Comparison of ENCODE assay signal across 9 mouse cellular contexts in genomic region chr3:75942303-75943060, GRCm38 (mm10). TPM values are rescaled to one million over a fixed set of nuclear protein-coding genes. Genes with fewer than 3 reads are reported as not detected.
DNase-seq lines count a peak whose midpoint lies in the region; ATAC-seq and TF ChIP-seq lines count a peak whose summit lies in the region.
"Had no signal": no experiment of that assay in that cellular context is flagged by ENCODE, and none has a peak within 500 bp of the region (broad histone marks: within the 10 kb centered on the region; RNA-seq: fewer than 3 reads in every experiment).

No protein-coding gene starts in this region.

- no peaks in the 10 kb centered on the region for H3K4me1 ChIP-seq in hindbrain, embryonic 16.5 days (ENCODE audit: control insufficient read depth, insufficient read depth, low read depth, low read length)
- H3K4me1 ChIP-seq in hindbrain, embryonic 14.5 days (replicated peaks; ENCODE audit: control insufficient read depth, insufficient read depth, low read length) = 0 out of 2 replicates have a peak, but pooled peaks cover 12% of the 10 kb centered on the region
- peaks cover 12% of the 10 kb centered on the region for H3K4me1 ChIP-seq in embryonic facial prominence, embryonic 10.5 days
- peaks cover 13% of the 10 kb centered on the region for H3K4me1 ChIP-seq in limb, embryonic 13.5 days

- POLR2A ChIA-PET in Patski (lab: Charles Lee) = no interaction called here

- no peaks in the 10 kb centered on the region for H3K9me3 ChIP-seq in hindbrain, embryonic 16.5 days (ENCODE audit: control insufficient read depth, low read length)
- H3K9me3 ChIP-seq in hindbrain, embryonic 14.5 days (ENCODE audit: control insufficient read depth, low read length) = no peaks in the 10 kb centered on the region
- H3K9me3 ChIP-seq in embryonic facial prominence, embryonic 10.5 days = 0 out of 2 replicates have a peak, but pooled peaks cover 6% of the 10 kb centered on the region
- no peaks in the 10 kb centered on the region for H3K9me3 ChIP-seq in limb, embryonic 13.5 days
- H3K9me3 ChIP-seq: hindbrain, embryonic 15.5 days had no signal

- no peaks in the 10 kb centered on the region for H3K36me3 ChIP-seq in hindbrain, embryonic 16.5 days (ENCODE audit: control insufficient read depth, insufficient read depth, low read length)
- no peaks in the 10 kb centered on the region for H3K36me3 ChIP-seq in hindbrain, embryonic 14.5 days (replicated peaks; ENCODE audit: control insufficient read depth, insufficient read depth)
- peaks cover 28% of the 10 kb centered on the region for H3K36me3 ChIP-seq in embryonic facial prominence, embryonic 10.5 days (replicated peaks)
- peaks cover 8% of the 10 kb centered on the region for H3K36me3 ChIP-seq in limb, embryonic 13.5 days
- H3K36me3 ChIP-seq: hindbrain, embryonic 15.5 days had no signal

- H3K4me3 ChIP-seq in hindbrain, embryonic 16.5 days (ENCODE audit: low read length) = no peak overlapping the region
- no peak overlapping the region for H3K4me3 ChIP-seq in hindbrain, embryonic 14.5 days (replicated peaks; ENCODE audit: low read length)
- no peak overlapping the region for H3K4me3 ChIP-seq in embryonic facial prominence, embryonic 10.5 days
- H3K4me3 ChIP-seq in limb, embryonic 13.5 days = no peak overlapping the region
- H3K4me3 ChIP-seq: hindbrain, embryonic 15.5 days had no signal

- H3K27me3 ChIP-seq in hindbrain, embryonic 16.5 days (replicated peaks; ENCODE audit: control insufficient read depth, insufficient read depth, low read length) = no peaks in the 10 kb centered on the region
- H3K27me3 ChIP-seq in hindbrain, embryonic 14.5 days (ENCODE audit: control insufficient read depth, insufficient read depth, low read length) = no peaks in the 10 kb centered on the region
- no peaks in the 10 kb centered on the region for H3K27me3 ChIP-seq in Patski
- H3K27me3 ChIP-seq in embryonic facial prominence, embryonic 10.5 days (replicated peaks; ENCODE audit: low read depth, poor library complexity, severe bottlenecking) = no peaks in the 10 kb centered on the region
- H3K27me3 ChIP-seq in limb, embryonic 13.5 days = no peaks in the 10 kb centered on the region
- H3K27me3 ChIP-seq: hindbrain, embryonic 15.5 days had no signal

- no peak for DNase-seq in hindbrain, embryonic 14.5 days (ENCODE audit: low spot score)
- DNase-seq in Patski (ENCODE audit: low read depth, low spot score) = no peak
- DNase-seq in embryonic facial prominence, embryonic 10.5 days (ENCODE audit: low spot score) = peak; percentile 16
- no peak for DNase-seq in B cell, adult 2 months
- no peak for DNase-seq in urinary bladder, adult 18-20 months (ENCODE audit: low spot score in 2 of 2)
- DNase-seq in thymus, postnatal 0 days (ENCODE audit: low spot score) = no peak

- ATAC-seq in hindbrain, embryonic 16.5 days = 0 out of 2 replicates have a peak, but pooled peaks have one; percentile 50
- ATAC-seq in hindbrain, embryonic 14.5 days (ENCODE audit: low FRiP score) = no peak
- ATAC-seq in Patski = peak; percentile 90
- peak; percentile 57; the same call in 1 of the 2 replicates for ATAC-seq in limb, embryonic 13.5 days (ENCODE audit: low FRiP score, low read depth)

- CTCF ChIA-PET in Patski (lab: Charles Lee) = interaction anchor here (0.9 to 5.2 kb wide), 4 partner anchors 9 to 32 kb away, joined by 3 to 42 read pairs (median 8); partner anchors contain the start of gene Golim4

- in situ Hi-C loops in Patski (cut with MboI; ENCODE audit: low pct_unique_long_range_greater_than_20kb) = no loop called here

- TF ChIP-seq CTCF in Patski (IDR thresholded peaks at IDR 0.05) = no peak

- H3K4me2 ChIP-seq in hindbrain, embryonic 16.5 days (ENCODE audit: low read length) = no peak overlapping the region
- no peak overlapping the region for H3K4me2 ChIP-seq in hindbrain, embryonic 14.5 days (replicated peaks)
- no peak overlapping the region for H3K4me2 ChIP-seq in limb, embryonic 13.5 days (replicated peaks)
- H3K4me2 ChIP-seq: hindbrain, embryonic 15.5 days had no signal

- 70% methylated on average over 12 of the region's 12 CpGs for WGBS in hindbrain, embryonic 16.5 days
- 74% methylated on average over 12 of the region's 12 CpGs for WGBS in hindbrain, embryonic 14.5 days
- WGBS in embryonic facial prominence, embryonic 10.5 days = 66% methylated on average over 12 of the region's 12 CpGs
- WGBS in limb, embryonic 13.5 days = 55% methylated on average over 12 of the region's 12 CpGs

- H3K9ac ChIP-seq in hindbrain, embryonic 16.5 days (ENCODE audit: low read depth, low read length) = no peak overlapping the region
- no peak overlapping the region for H3K9ac ChIP-seq in hindbrain, embryonic 14.5 days
- no peak overlapping the region for H3K9ac ChIP-seq in limb, embryonic 13.5 days
- H3K9ac ChIP-seq: hindbrain, embryonic 15.5 days had no signal

- H3K27ac ChIP-seq in hindbrain, embryonic 16.5 days (ENCODE audit: low read depth, low read length) = no peak overlapping the region
- no peak overlapping the region for H3K27ac ChIP-seq in hindbrain, embryonic 14.5 days
- no peak overlapping the region for H3K27ac ChIP-seq in embryonic facial prominence, embryonic 10.5 days (replicated peaks)
- H3K27ac ChIP-seq in limb, embryonic 13.5 days = no peak overlapping the region
- H3K27ac ChIP-seq: hindbrain, embryonic 15.5 days had no signal

RNA-seq across cellular contexts. Expression of gene Golim4, which starts 14.3 kb away (rescaled TPM):
- 20.5 and 23.7 TPM in 2 replicates for polyA plus RNA-seq in hindbrain, embryonic 16.5 days (2015; fragmentation: Nextera tagmentation; extraction: Ambion mirVana)
- polyA plus RNA-seq in hindbrain, embryonic 14.5 days (2014; fragmentation: Nextera tagmentation; extraction: Ambion mirVana) = 19.6 and 20.4 TPM in 2 replicates
- 59.2 TPM for polyA plus RNA-seq in Patski (2021)
- polyA plus RNA-seq in embryonic facial prominence, embryonic 10.5 days (2016; fragmentation: Nextera tagmentation; extraction: Ambion mirVana) = 47.2 and 51.0 TPM in 2 replicates
- 52.9 and 55.2 TPM in 2 replicates for polyA plus RNA-seq in limb, embryonic 13.5 days (2015; fragmentation: Nextera tagmentation; extraction: Ambion mirVana)
- 16.6 and 16.9 TPM in 2 replicates for polyA plus RNA-seq in thymus, postnatal 0 days (2015; fragmentation: Nextera tagmentation; extraction: Ambion mirVana)
